ENCODE assay signal across 8 mouse cellular contexts in genomic region chr4:138426778-138427705, GRCm38 (mm10). TPM values are rescaled to one million over a fixed set of nuclear protein-coding genes. Genes with fewer than 3 reads are reported as not detected.
DNase-seq lines count a peak whose midpoint lies in the region.

No protein-coding gene starts in this region.

- H3K9me3 ChIP-seq in megakaryocyte, embryonic 14.5 days, result peaks cover 21% of the 10 kb centered on the region

- H3K4me1 ChIP-seq in megakaryocyte, embryonic 14.5 days, result peaks cover 13% of the 10 kb centered on the region

- DNase-seq in adipocyte (ENCODE audit: low spot score), result peak; percentile 76
- DNase-seq in cerebellum, postnatal 25 days, result peak; percentile 90 to 94
- peak; percentile 91 for DNase-seq in frontal cortex, postnatal 25 days (ENCODE audit: low spot score in 2 of 2)
- DNase-seq in hindlimb bud, embryonic 11.5 days (ENCODE audit: extremely low spot score, low read depth, low spot score), result peak; percentile 46
- peak; percentile 93 to 94 for DNase-seq in left cerebral cortex, adult 18-20 months (ENCODE audit: low spot score in 2 of 2)
- DNase-seq in right cerebral cortex, postnatal 10 days (ENCODE audit: low spot score in 2 of 2), result peak; percentile 91 to 94
- DNase-seq in urinary bladder, postnatal 4 days (ENCODE audit: low spot score in 2 of 2), result peak; percentile 68 to 88

- peaks cover 38% of the 10 kb centered on the region for H3K27me3 ChIP-seq in megakaryocyte, embryonic 14.5 days (replicated peaks)

- H3K36me3 ChIP-seq in megakaryocyte, embryonic 14.5 days (replicated peaks; ENCODE audit: low read length), result no peaks in the 10 kb centered on the region

- H3K4me3 ChIP-seq in megakaryocyte, embryonic 14.5 days (replicated peaks), result peak overlapping the region; percentile 69

RNA-seq across cellular contexts. Expression of gene Mul1, which starts 7.4 kb away (rescaled TPM):
- 10 to 100 TPM; 70.8 to 72.3 TPM for total RNA-seq in left cerebral cortex, adult 18-20 months (2021)
- 3.4 and 21.8 TPM in 2 replicates for polyA plus RNA-seq in megakaryocyte, embryonic 14.5 days (2012; ENCODE audit: insufficient read depth, low replicate concordance)

RNA-seq across cellular contexts. Expression of gene Camk2n1, which starts 27.1 kb away (rescaled TPM):
- 1,000 to 10,000 TPM; 1,197 to 1,322 TPM for total RNA-seq in left cerebral cortex, adult 18-20 months (2021)
- 0.13 and 1.2 TPM in 2 replicates for polyA plus RNA-seq in megakaryocyte, embryonic 14.5 days (2012; ENCODE audit: insufficient read depth, low replicate concordance)

RNA-seq across cellular contexts. Expression of gene Fam43b, which starts 30.7 kb away (rescaled TPM):
- 10 to 100 TPM; 48.0 TPM for total RNA-seq in left cerebral cortex, adult 18-20 months (2021)
- not detected in 2 replicates for polyA plus RNA-seq in megakaryocyte, embryonic 14.5 days (2012; ENCODE audit: insufficient read depth, low replicate concordance)

RNA-seq across cellular contexts. Expression of gene Cda, which starts 59.2 kb away (rescaled TPM):
- 1 to 10 TPM; 5.0 to 6.1 TPM for total RNA-seq in left cerebral cortex, adult 18-20 months (2021)
- polyA plus RNA-seq in megakaryocyte, embryonic 14.5 days (2012; ENCODE audit: insufficient read depth, low replicate concordance), result 11.2 and 14.9 TPM in 2 replicates

Comparison
In these comparisons a context has a peak if more than half of its experiments do, and no peak if none do; other contexts are left out.
1. Peak in every context shown above with its lines: DNase-seq and H3K4me3 ChIP-seq.